Mouse (Mus musculus) olfactory bulb, adult 2 months (tissue): ENCODE measurements around the gene Smurf1. TPM values are rescaled to one million over a fixed set of nuclear protein-coding genes. Genes with fewer than 3 reads are reported as not detected.

Experiments used
- H3K27ac ChIP-seq: fragments of 200-500 bp; 2 replicates; pipeline ENCODE4 v1.5.1; 2012; ENCODE audit warnings: low read depth, low read length; ENCODE audit not compliant: insufficient read depth
- H3K4me1 ChIP-seq: fragments of 200-500 bp; 2 replicates; pipeline ENCODE4 v1.6.1; 2012; ENCODE audit warnings: low read length; ENCODE audit not compliant: control insufficient read depth, insufficient read depth
- H3K4me3 ChIP-seq: fragments of 200-500 bp; 2 replicates; pipeline ENCODE4 v1.5.1; 2012; ENCODE audit warnings: mild to moderate bottlenecking, low read depth, low read length, moderate library complexity; ENCODE audit not compliant: insufficient read depth
- CTCF ChIP-seq: fragments of 200-500 bp; IDR thresholded peaks from 2 replicates; pipeline ENCODE4 v1.5.1; 2012; ENCODE audit warnings: low read depth, mild to moderate bottlenecking, low read length, moderate library complexity; ENCODE audit not compliant: insufficient read depth
- POLR2A ChIP-seq: fragments of 200-500 bp; IDR thresholded peaks from 2 replicates; pipeline ENCODE4 v1.6.1; 2012; ENCODE audit warnings: mild to moderate bottlenecking, low read depth, low read length, moderate library complexity; ENCODE audit not compliant: insufficient read depth
- WGBS: fragments of 180-500 bp; shearing (Covaris S2); methylation state at CpG from one replicate; pipeline ENCODE4 v1.1.7; 2018; 5-methylcytosine and 5-hydroxymethylcytosine counted together
- polyA plus RNA-seq: library from polyadenylated mRNA; stranded (reverse); fragments of >200 nt; gene quantifications from 2 replicates; pipeline ENCODE4 v1.2.4, GENCODE M21; 2012; ENCODE audit warnings: low replicate concordance; ENCODE audit not compliant: missing spikeins, insufficient read depth, insufficient read length

Gene Smurf1
- polyA plus RNA-seq, 1 experiment: not detected

GRCm38 (mm10) chr5:144989061-144989405 lies 23.4 kb upstream of the Smurf1 start:
- Histone ChIP-seq H3K4me3 (no peak overlapping the region), H3K27ac (no peak overlapping the region), H3K4me1 (no peaks in the 10 kb centered on the region)
- WGBS: 89% methylated on average over 4 of the region's 4 CpGs
- TF ChIP-seq POLR2A (no peak), CTCF (no peak)

- Histone ChIP-seq H3K4me3 (no peak overlapping the region), H3K27ac (no peak overlapping the region), H3K4me1 (no peaks in the 10 kb centered on the region)
- 54% methylated on average over 9 of the region's 9 CpGs for WGBS
- TF ChIP-seq POLR2A (no peak), CTCF (no peak)
These were observed 22.9 kb upstream of the Smurf1 start for GRCm38 (mm10) chr5:144988340-144989060.

DNA sequence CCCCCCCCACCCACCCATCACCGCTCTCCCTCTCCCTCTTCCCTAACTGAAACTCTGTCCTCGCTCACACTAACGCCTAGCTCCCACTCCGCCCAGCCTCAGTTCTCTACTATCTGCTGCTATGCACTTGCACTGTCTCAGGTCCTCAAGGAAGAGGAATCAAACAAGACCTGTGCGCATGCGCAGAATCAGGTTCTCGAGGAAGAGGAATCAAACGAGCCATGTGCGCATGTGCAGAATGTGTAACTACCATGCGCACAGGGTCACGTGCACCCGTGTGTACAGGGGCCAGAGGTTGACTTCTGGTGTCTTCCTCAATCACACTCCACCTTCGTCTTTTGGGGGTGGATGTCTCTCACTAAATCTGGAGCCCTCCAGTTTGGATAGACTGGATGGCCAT lies 21.9 kb upstream of the Smurf1 start:
- no peak overlapping the region for H3K4me3 ChIP-seq
- H3K4me1 ChIP-seq: no peaks in the 10 kb centered on the region
- WGBS: 88% methylated on average over 13 of the region's 13 CpGs
- TF ChIP-seq POLR2A: no peak
- no peak for TF ChIP-seq CTCF
- H3K27ac ChIP-seq: no peak overlapping the region

- Histone ChIP-seq H3K4me3 (no peak overlapping the region), H3K4me1 (no peaks in the 10 kb centered on the region), H3K27ac (no peak overlapping the region)
- WGBS: 96% methylated on average over 5 of the region's 5 CpGs
- TF ChIP-seq CTCF (no peak), POLR2A (no peak)
These were observed 19.2 kb upstream of the Smurf1 start for GRCm38 (mm10) chr5:144984839-144985238.

DNA sequence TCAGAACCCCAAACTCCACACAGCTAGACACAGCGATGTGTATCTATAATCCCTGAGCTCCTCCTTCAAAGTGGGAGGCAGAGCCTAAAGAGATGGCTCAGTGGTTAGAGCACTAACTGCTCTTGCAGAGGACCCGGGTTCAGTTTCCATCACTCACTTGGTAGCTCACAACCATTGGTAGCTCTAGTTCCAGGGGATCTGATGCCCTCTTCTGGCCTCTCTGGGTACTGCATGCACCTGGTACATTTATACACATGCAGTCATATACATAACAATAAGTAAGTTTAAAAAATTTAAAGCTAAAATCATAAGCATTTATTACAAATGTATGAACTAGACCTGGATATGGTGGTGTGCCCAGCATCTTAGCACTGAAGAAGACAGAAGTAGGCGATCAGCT lies 17.6 kb upstream of the Smurf1 start:
- Histone ChIP-seq H3K4me1 (no peaks in the 10 kb centered on the region), H3K4me3 (no peak overlapping the region), H3K27ac (no peak overlapping the region)
- 97% methylated on average over 3 of the region's 3 CpGs for whole genome bisulfite sequencing
- TF ChIP-seq CTCF: no peak
- TF ChIP-seq POLR2A: no peak

DNA sequence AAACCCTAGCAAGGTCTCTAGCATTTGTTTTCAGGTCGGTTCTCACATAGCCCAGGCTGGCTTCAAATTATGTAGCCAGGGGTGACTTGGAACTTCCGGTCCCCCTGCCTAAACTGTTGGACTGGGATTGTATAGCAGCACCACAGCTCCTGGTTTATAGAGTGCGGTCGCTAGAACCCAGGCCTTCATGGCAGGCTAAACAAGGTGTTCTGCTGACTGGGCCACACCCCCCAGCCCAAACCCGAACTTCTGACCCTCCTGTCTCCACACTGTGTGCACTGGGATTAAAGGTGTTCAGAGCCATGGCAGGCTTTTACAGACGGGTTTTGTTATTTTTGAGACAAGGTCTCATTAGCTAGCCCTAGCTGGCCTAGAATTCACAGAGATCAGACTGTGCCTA lies 13.5 kb upstream of the Smurf1 start:
- H3K4me1 ChIP-seq: no peaks in the 10 kb centered on the region
- WGBS: 82% methylated on average over 6 of the region's 6 CpGs
- no peak overlapping the region for H3K4me3 ChIP-seq
- TF ChIP-seq POLR2A (no peak), CTCF (no peak)
- H3K27ac ChIP-seq: no peak overlapping the region

- 39% methylated on average over 10 of the region's 10 CpGs for WGBS
- no peak for TF ChIP-seq POLR2A
- no peak for TF ChIP-seq CTCF
- Histone ChIP-seq H3K4me3 (no peak overlapping the region), H3K27ac (no peak overlapping the region), H3K4me1 (no peaks in the 10 kb centered on the region)
These were observed 13.0 kb upstream of the Smurf1 start for GRCm38 (mm10) chr5:144978533-144979107.

DNA sequence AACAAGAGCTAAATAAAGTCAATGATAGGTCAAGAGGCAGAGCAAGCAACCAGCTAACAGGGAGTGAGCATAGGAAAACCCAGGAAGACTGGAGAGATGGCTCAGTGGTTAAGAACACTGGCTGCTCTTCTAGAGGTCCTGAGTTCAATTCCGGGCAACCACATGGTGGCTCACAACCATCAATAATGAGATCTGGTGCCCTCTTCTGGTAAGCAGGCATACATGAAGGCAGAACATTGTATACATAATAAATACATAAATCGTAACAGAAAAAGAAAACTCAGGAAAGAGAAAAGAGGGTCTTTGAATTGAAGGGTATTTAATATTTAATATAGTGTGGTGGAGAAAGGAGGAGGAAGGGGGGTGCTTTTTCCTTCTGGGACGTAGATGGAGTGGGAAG lies 5.6 kb upstream of the Smurf1 start:
- TF ChIP-seq CTCF: no peak
- 0 out of 2 replicates have a peak, but pooled peaks cover 2% of the 10 kb centered on the region for H3K4me1 ChIP-seq
- WGBS: 85% methylated on average over 3 of the region's 3 CpGs
- H3K4me3 ChIP-seq: no peak overlapping the region
- no peak overlapping the region for H3K27ac ChIP-seq

- Histone ChIP-seq H3K4me1 (peaks cover 20% of the 10 kb centered on the region), H3K4me3 (peak overlapping the region; percentile 57), H3K27ac (no peak overlapping the region)
- TF ChIP-seq POLR2A: no peak
- TF ChIP-seq CTCF: no peak
- 2% methylated on average over 29 of the region's 56 CpGs for WGBS
These were observed 592 bp downstream of the Smurf1 start for GRCm38 (mm10) chr5:144964872-144965638.
